Mouse (Mus musculus) intestine, embryonic 14.5 days (tissue): Measurements from ENCODE around the gene Kntc1. TPM values are rescaled to one million over a fixed set of nuclear protein-coding genes. Genes with fewer than 3 reads are reported as not detected.
"Not testable (repeated sequence)": the region's sequence is repeated elsewhere in the genome, so short reads cannot be mapped to it uniquely, and the experiment has no call there.

ENCODE experiments used
- ATAC-seq: fragments of 200-750 bp; cut with Nextera tagmentation; replicated peaks from 2 replicates; pipeline ENCODE4 v1.8.0; 2017; ENCODE audit warnings: low read depth, moderate number of reproducible peaks, moderate TSS enrichment, moderate library complexity; ENCODE audit not compliant: low FRiP score, low TSS enrichment
- DNase-seq: peaks from one replicate; pipeline ENCODE4 v3.0.0-alpha.2; 2018; ENCODE audit warnings: low spot score
- H3K27ac ChIP-seq: fragments of 300-500 bp; sonication (generic); 2 replicates; pipeline ENCODE4 v1.5.1; 2014; ENCODE audit warnings: low read depth, mild to moderate bottlenecking, control low read depth
- H3K27me3 ChIP-seq: fragments of 300-500 bp; sonication (generic); replicated peaks from 2 replicates; pipeline ENCODE4 v1.6.1; 2014; ENCODE audit warnings: low read length, control low read depth; ENCODE audit not compliant: control insufficient read depth, insufficient read depth
- H3K36me3 ChIP-seq: fragments of 300-500 bp; sonication (generic); 2 replicates; pipeline ENCODE4 v1.6.1; 2014; ENCODE audit warnings: low read length, control low read depth; ENCODE audit not compliant: control insufficient read depth, insufficient read depth
- H3K4me1 ChIP-seq: fragments of 300-500 bp; sonication (generic); replicated peaks from 2 replicates; pipeline ENCODE4 v1.6.1; 2014; ENCODE audit warnings: low read length, control low read depth, mixed read lengths; ENCODE audit not compliant: control insufficient read depth, insufficient read depth
- H3K4me2 ChIP-seq: fragments of 300-500 bp; sonication (generic); 2 replicates; pipeline ENCODE4 v1.6.1; 2014; ENCODE audit warnings: low read length
- H3K4me3 ChIP-seq: fragments of 300-500 bp; sonication (generic); 2 replicates; pipeline ENCODE4 v1.5.1; 2014; ENCODE audit warnings: low read depth, low read length, control low read depth, mixed read lengths
- H3K9ac ChIP-seq: fragments of 300-500 bp; sonication (generic); 2 replicates; pipeline ENCODE4 v1.6.1; 2014; ENCODE audit warnings: mild to moderate bottlenecking, low read length
- H3K9me3 ChIP-seq: fragments of 300-500 bp; sonication (generic); 2 replicates; pipeline ENCODE4 v1.6.1; 2016; ENCODE audit warnings: low read length, control low read depth; ENCODE audit not compliant: control insufficient read depth
- WGBS: fragments of 180-500 bp; shearing (Covaris S2); extraction: QIAGEN DNeasy Blood & Tissue Kit; methylation state at CpG from one replicate; pipeline ENCODE4 v1.1.7; 2014; 5-methylcytosine and 5-hydroxymethylcytosine counted together
- polyA plus RNA-seq: library from polyadenylated mRNA; unstranded; fragments of >200 nt; fragmentation: Nextera tagmentation; extraction: Ambion mirVana; gene quantifications from 2 replicates; pipeline ENCODE4 v1.2.1, GENCODE M21; 2014

Gene Kntc1
- polyA plus RNA-seq, 1 experiment from 2014 or later: 35.9 TPM

GRCm38 (mm10) chr5:123730981-123731380, 18.5 kb upstream of the Kntc1 start:
- no peak for ATAC-seq
- no peaks in the 10 kb centered on the region for H3K4me1 ChIP-seq
- H3K9ac ChIP-seq: no peak overlapping the region
- WGBS: 95% methylated on average over 2 of the region's 2 CpGs
- H3K36me3 ChIP-seq: peaks cover 86% of the 10 kb centered on the region
- no peaks in the 10 kb centered on the region for H3K27me3 ChIP-seq
- H3K4me2 ChIP-seq: no peak overlapping the region
- H3K9me3 ChIP-seq: no peaks in the 10 kb centered on the region
- no peak overlapping the region for H3K4me3 ChIP-seq
- no peak overlapping the region for H3K27ac ChIP-seq
- no peak for DNase-seq

GRCm38 (mm10) chr5:123744358-123744757, 5.2 kb upstream of the Kntc1 start:
- Histone ChIP-seq H3K9me3 (no peaks in the 10 kb centered on the region), H3K36me3 (peaks cover 70% of the 10 kb centered on the region), H3K4me1 (peaks cover 20% of the 10 kb centered on the region), H3K4me3 (no peak overlapping the region), H3K27ac (no peak overlapping the region), H3K4me2 (no peak overlapping the region), H3K27me3 (no peaks in the 10 kb centered on the region), H3K9ac (no peak overlapping the region)
- WGBS: 76% methylated on average over 2 of the region's 2 CpGs
- no peak for ATAC-seq
- DNase-seq: no peak

DNA sequence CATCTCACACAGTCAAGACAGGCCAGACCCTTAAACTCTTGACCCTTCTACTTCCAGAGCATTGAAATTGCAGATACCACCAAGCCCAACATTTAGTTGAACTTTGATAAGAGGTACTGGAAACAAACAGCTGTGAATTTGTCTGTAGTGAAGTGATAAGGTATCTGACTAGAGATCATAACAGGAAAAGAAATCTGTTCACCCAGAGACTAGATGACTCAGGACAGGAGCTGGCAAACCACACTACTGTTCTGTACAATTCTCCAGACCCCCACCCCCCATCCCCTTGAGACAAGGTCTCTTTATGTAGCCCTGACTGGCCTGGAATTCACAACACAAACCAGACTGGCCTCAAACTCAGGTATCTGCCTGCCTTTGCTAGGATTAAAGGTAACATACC, 3.3 kb upstream of the Kntc1 start:
- Histone ChIP-seq H3K9me3 (no peaks in the 10 kb centered on the region), H3K27ac (no peak overlapping the region), H3K4me1 (peaks cover 26% of the 10 kb centered on the region), H3K4me3 (peak overlapping the region; percentile 95; the same call in 1 of the 2 replicates), H3K9ac (0 out of 2 replicates have a peak overlapping the region, but pooled peaks have one; percentile 91), H3K4me2 (peak overlapping the region; percentile 88), H3K27me3 (no peaks in the 10 kb centered on the region), H3K36me3 (peaks cover 51% of the 10 kb centered on the region)
- ATAC-seq (no peak), DNase-seq (no peak)

DNA sequence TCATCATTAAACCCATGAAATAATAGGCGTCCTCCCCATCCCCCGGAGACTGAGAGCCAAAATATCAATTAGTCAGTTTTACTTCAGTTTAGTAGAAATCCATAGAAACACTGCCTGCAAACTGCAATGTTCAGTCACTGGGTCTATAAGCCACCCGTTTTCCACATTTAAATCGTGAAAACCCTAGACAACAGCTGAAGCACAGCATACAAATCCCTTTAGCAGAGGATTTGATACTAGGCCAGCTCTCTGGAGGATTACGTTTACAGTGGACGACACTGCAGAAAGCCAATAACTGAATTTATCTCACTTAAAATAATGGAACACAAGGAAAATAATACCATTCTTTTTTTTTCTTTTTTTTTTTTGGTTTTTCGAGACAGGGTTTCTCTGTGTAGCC, 1.9 kb upstream of the Kntc1 start:
- DNase-seq (peak; percentile 54), ATAC-seq (no peak)
- no peaks in the 10 kb centered on the region for H3K27me3 ChIP-seq
- H3K9me3 ChIP-seq: no peaks in the 10 kb centered on the region
- peak overlapping the region; percentile 91 for H3K9ac ChIP-seq
- H3K36me3 ChIP-seq: peaks cover 37% of the 10 kb centered on the region
- 21% methylated on average over 7 of the region's 7 CpGs for WGBS
- peak overlapping the region; percentile 95 for H3K4me3 ChIP-seq
- H3K4me2 ChIP-seq: peak overlapping the region; percentile 88
- no peak overlapping the region for H3K27ac ChIP-seq
- H3K4me1 ChIP-seq: peaks cover 26% of the 10 kb centered on the region

DNA sequence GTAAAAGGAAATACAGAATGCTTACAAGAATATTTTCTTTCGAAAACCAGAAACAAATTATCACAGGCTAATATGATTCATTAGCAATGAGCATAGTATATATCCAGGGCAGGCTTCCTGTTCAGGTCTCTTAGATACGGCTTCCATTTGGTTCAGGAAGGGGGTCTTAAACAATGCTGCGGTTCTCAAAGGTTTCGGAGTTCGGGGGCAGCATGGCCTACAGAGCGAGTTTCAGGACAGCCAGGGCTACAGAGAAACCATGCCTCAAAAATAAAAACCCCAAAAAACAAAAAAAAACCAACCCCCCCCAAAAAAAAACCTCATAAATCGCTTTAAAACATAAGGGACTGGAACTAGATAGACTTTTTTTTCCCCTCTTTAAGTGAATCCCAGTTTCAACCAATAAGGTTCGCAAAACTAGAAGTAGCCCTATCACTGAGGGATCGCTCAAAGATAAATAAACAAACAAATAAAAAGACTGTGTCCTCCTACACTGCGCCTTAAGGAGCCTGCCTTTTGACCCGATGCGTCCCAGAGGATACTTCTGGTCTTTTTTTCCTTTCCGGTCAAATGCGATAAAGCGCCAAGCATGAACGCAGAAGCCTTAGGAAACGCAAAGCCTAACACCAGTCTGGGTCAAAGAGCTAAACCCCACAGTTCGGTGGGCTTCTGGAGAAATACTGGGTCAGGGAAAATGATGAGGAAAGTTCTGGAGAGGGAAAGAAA, 1.0 kb upstream of the Kntc1 start:
- no peaks in the 10 kb centered on the region for H3K27me3 ChIP-seq
- ATAC-seq: peak; percentile 2; the same call in 1 of the 2 replicates
- peaks cover 28% of the 10 kb centered on the region for H3K36me3 ChIP-seq
- H3K4me3 ChIP-seq: peak overlapping the region; percentile 95
- H3K9me3 ChIP-seq: no peaks in the 10 kb centered on the region
- peak overlapping the region; percentile 91 for H3K9ac ChIP-seq
- H3K4me2 ChIP-seq: peak overlapping the region; percentile 88
- peak overlapping the region; percentile 99 for H3K27ac ChIP-seq
- DNase-seq: no peak
- peaks cover 26% of the 10 kb centered on the region for H3K4me1 ChIP-seq
- WGBS: under 1% methylated on average over 18 of the region's 18 CpGs

DNA sequence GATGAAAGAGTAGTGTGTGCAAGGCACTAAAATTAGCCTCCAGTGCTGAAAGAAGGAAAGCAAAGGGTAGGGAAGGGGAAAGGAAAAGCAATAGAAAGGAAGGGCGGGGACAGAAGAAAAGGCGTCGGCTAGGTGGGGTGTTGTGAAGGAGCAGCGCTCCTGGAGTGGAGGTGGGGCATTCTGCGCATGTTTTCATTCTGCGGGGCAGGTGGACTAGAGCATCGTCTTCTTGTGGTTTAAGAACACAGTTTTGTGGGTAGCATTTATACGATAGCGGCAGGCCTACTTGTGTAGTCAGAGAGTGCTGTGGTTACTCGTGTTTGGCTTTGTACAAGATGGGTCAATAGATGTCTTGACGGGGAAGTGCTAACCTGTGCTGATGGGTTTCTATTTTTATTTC, 16.0 kb downstream of the Kntc1 start:
- DNase-seq: no peak
- WGBS: 94% methylated on average over 11 of the region's 11 CpGs
- no peak for ATAC-seq
- Histone ChIP-seq H3K9me3 (no peaks in the 10 kb centered on the region), H3K4me3 (no peak overlapping the region), H3K9ac (no peak overlapping the region), H3K27ac (no peak overlapping the region), H3K4me2 (no peak overlapping the region), H3K4me1 (no peaks in the 10 kb centered on the region), H3K36me3 (peaks cover 75% of the 10 kb centered on the region), H3K27me3 (no peaks in the 10 kb centered on the region)

GRCm38 (mm10) chr5:123766455-123766854, 16.9 kb downstream of the Kntc1 start:
- H3K27me3 ChIP-seq, DNase-seq, H3K27ac ChIP-seq, ATAC-seq, H3K4me2 ChIP-seq, H3K4me1 ChIP-seq, H3K4me3 ChIP-seq, H3K9me3 ChIP-seq, H3K9ac ChIP-seq: not testable (repeated sequence)
- WGBS: 95% methylated on average over 11 of the region's 11 CpGs
- peaks cover 76% of the 10 kb centered on the region for H3K36me3 ChIP-seq

- H3K4me1 ChIP-seq: no peaks in the 10 kb centered on the region
- no peaks in the 10 kb centered on the region for H3K9me3 ChIP-seq
- 93% methylated on average over 9 of the region's 9 CpGs for WGBS
- no peak overlapping the region for H3K4me2 ChIP-seq
- H3K27ac ChIP-seq: no peak overlapping the region
- ATAC-seq (no peak), DNase-seq (no peak)
- no peaks in the 10 kb centered on the region for H3K27me3 ChIP-seq
- peaks cover 94% of the 10 kb centered on the region for H3K36me3 ChIP-seq
- no peak overlapping the region for H3K4me3 ChIP-seq
- no peak overlapping the region for H3K9ac ChIP-seq
Measured at GRCm38 (mm10) chr5:123773441-123773840, 23.9 kb downstream of the Kntc1 start.

DNA sequence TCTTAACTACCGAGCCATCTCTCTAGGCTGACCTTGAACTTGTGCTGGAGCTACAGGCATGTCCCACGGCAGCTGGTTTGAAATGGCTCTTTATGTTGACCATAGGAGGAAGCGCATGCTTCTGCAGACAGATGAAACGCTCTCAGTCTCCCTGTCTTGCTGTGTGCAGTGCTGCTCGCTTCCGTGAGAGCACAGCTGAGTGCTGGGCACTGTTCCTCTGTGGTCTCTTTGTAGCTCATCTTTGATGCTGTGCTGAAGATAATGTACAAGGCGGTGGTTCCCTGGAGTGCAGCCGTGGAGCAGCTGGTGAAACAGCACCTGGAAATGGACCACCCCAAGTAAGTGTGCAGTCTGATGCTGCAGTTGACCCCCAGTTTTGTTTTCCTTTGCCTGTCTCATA, 31.2 kb downstream of the Kntc1 start:
- Histone ChIP-seq H3K27ac (no peak overlapping the region), H3K4me3 (no peak overlapping the region), H3K27me3 (no peaks in the 10 kb centered on the region), H3K36me3 (peaks cover 88% of the 10 kb centered on the region), H3K4me2 (no peak overlapping the region), H3K9me3 (no peaks in the 10 kb centered on the region), H3K9ac (no peak overlapping the region), H3K4me1 (no peaks in the 10 kb centered on the region)
- 87% methylated on average over 8 of the region's 8 CpGs for WGBS
- ATAC-seq (no peak), DNase-seq (no peak)
